Mouse (Mus musculus) limb, embryonic 13.5 days (tissue): ENCODE measurements around the gene Frmd7. TPM values are rescaled to one million over a fixed set of nuclear protein-coding genes. Genes with fewer than 3 reads are reported as not detected.
A peak's percentile ranks its signal among the peaks of the same experiment; 100 is the strongest.

Source experiments
- ATAC-seq: fragments of 200-750 bp; cut with Nextera tagmentation; 2 replicates; pipeline ENCODE4 v1.8.0; 2017; ENCODE audit warnings: low read depth, moderate number of reproducible peaks, moderate TSS enrichment; ENCODE audit not compliant: low FRiP score
- H3K27ac ChIP-seq: fragments of 300-500 bp; sonication (generic); 2 replicates; pipeline ENCODE4 v1.5.1; 2015; ENCODE audit warnings: inconsistent platforms, mild to moderate bottlenecking, moderate library complexity
- H3K27me3 ChIP-seq: fragments of 300-500 bp; sonication (generic); 2 replicates; pipeline ENCODE4 v1.6.1; 2015; ENCODE audit warnings: mild to moderate bottlenecking, inconsistent platforms
- H3K36me3 ChIP-seq: fragments of 300-500 bp; sonication (generic); 2 replicates; pipeline ENCODE4 v1.6.1; 2015; ENCODE audit warnings: inconsistent platforms, mild to moderate bottlenecking, moderate library complexity
- H3K4me1 ChIP-seq: fragments of 300-500 bp; sonication (generic); 2 replicates; pipeline ENCODE4 v1.6.1; 2015; ENCODE audit warnings: inconsistent platforms
- H3K4me2 ChIP-seq: fragments of 300-500 bp; sonication (generic); replicated peaks from 2 replicates; pipeline ENCODE4 v1.6.1; 2015; ENCODE audit warnings: inconsistent platforms, mild to moderate bottlenecking, moderate library complexity
- H3K4me3 ChIP-seq: fragments of 300-500 bp; sonication (generic); 2 replicates; pipeline ENCODE4 v1.5.1; 2015; ENCODE audit warnings: moderate library complexity, mild to moderate bottlenecking, inconsistent platforms
- H3K9ac ChIP-seq: fragments of 300-500 bp; sonication (generic); 2 replicates; pipeline ENCODE4 v1.6.1; 2015; ENCODE audit warnings: mild to moderate bottlenecking, inconsistent platforms
- H3K9me3 ChIP-seq: fragments of 300-500 bp; sonication (generic); 2 replicates; pipeline ENCODE4 v1.6.1; 2016; ENCODE audit warnings: inconsistent platforms
- WGBS: fragments of 180-500 bp; shearing (Covaris S2); methylation state at CpG from one replicate; pipeline ENCODE4 v1.1.7; 2015; 5-methylcytosine and 5-hydroxymethylcytosine counted together
- polyA plus RNA-seq: library from polyadenylated mRNA; unstranded; fragments of >200 nt; fragmentation: Nextera tagmentation; extraction: Ambion mirVana; gene quantifications from 2 replicates; pipeline ENCODE4 v1.2.1, GENCODE M21; 2015

Frmd7 gene
- polyA plus RNA-seq, 1 experiment from 2014 or later, result 0.13 TPM

DNA sequence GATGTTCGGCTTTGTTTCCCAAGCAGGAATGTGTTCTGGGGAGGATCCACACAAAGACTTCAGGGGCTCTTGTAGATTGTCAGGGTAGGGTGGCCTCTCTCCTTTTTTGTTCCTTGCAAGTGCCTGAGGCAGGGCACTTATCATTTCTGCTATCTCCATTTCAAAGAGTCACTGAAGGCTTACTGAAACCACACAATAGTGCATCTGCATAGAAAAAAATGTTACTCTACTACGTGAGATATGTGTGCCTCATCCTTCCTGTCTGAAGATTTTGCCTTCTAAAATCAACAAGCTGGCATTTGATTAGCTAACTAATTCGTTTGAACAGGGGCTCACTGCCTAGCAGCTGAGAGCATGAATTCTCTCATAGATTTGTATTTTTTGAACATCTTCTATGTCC lies 12.2 kb downstream of the Frmd7 start:
- WGBS, result 66% methylated on average over 3 of the region's 3 CpGs
- Histone ChIP-seq H3K27ac (no peak overlapping the region), H3K4me1 (0 out of 2 replicates have a peak, but pooled peaks cover 5% of the 10 kb centered on the region), H3K9ac (no peak overlapping the region), H3K27me3 (no peaks in the 10 kb centered on the region; the same call in 1 of the 2 replicates), H3K36me3 (no peaks in the 10 kb centered on the region), H3K4me2 (no peak overlapping the region), H3K4me3 (no peak overlapping the region), H3K9me3 (no peaks in the 10 kb centered on the region)
- no peak for ATAC-seq

DNA sequence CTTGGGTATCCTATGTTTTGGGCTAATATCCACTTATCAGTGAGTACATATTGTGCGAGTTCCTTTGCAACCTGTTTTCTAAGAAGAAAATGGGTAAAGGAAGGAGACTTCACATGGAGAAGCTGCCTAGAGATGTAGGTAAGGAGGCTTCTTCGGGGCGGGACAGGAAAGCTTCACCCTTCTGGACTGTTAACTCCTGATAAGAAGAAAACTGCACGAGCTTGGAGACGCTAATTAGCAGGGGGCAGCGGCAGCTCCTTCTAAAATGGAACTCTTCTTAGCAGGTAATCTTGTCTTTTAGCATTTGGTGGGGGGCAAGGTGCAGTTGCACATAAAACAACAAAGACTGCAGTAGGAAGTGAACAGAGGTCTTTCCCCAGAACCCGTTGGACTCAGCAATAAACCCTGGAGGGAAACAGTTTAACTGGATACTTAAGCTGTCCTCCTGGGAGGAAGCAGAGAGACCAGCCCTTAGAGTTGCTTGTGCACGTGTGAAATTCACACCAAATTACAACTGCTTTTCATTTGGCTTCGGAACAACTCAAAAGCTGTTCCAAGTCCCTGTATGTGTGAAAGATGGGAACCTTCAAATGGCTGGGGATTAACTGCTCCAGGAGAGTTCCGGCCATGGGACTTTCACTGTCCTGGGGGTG lies 15.5 kb downstream of the Frmd7 start:
- Histone ChIP-seq H3K27ac (no peak overlapping the region), H3K4me2 (no peak overlapping the region), H3K4me3 (no peak overlapping the region), H3K4me1 (0 out of 2 replicates have a peak, but pooled peaks cover 5% of the 10 kb centered on the region), H3K9me3 (no peaks in the 10 kb centered on the region), H3K9ac (no peak overlapping the region), H3K36me3 (no peaks in the 10 kb centered on the region), H3K27me3 (no peaks in the 10 kb centered on the region; the same call in 1 of the 2 replicates)
- ATAC-seq, result no peak
- whole genome bisulfite sequencing, result 34% methylated on average over 10 of the region's 10 CpGs

DNA sequence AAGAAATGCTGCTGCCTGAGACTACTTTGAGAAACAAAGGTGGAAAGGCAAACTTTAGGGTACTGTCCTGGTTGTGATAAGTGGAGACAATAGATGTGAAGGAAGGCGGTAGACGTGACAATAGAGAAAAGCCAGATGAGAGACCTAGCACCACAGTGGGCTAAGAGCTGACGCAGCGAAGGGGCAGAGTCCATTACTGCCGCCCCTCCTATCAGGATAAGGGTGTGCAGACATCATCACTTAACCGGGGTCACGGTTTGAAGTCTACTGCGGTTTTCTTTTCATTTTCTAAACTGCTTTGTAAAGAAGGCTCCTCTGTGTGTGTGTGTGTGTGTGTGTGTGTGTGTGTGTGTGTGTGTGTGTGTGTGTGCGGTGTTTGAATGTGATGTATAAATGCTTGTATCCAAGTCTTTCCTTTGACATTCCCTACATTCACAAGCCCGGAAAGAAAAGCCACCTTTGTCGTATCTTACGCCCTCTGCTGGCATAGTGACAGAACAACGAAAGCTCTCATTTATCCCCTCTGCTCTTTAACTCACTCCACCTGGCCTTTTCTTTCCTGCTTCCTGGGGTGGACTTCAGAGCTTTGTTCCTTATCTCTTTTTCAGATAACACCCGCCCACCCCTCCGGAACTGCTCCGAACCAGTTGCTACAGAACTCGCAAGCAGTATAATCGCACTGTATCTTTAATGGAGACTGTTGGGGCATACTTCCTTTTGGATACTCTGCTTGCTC lies 17.7 kb downstream of the Frmd7 start:
- H3K9me3 ChIP-seq, result no peaks in the 10 kb centered on the region
- no peaks in the 10 kb centered on the region for H3K36me3 ChIP-seq
- H3K4me1 ChIP-seq, result 0 out of 2 replicates have a peak, but pooled peaks cover 5% of the 10 kb centered on the region
- ATAC-seq, result no peak
- WGBS, result 57% methylated on average over 18 of the region's 18 CpGs
- no peak overlapping the region for H3K4me3 ChIP-seq
- H3K27me3 ChIP-seq, result no peaks in the 10 kb centered on the region; the same call in 1 of the 2 replicates
- no peak overlapping the region for H3K4me2 ChIP-seq
- no peak overlapping the region for H3K27ac ChIP-seq
- H3K9ac ChIP-seq, result no peak overlapping the region

DNA sequence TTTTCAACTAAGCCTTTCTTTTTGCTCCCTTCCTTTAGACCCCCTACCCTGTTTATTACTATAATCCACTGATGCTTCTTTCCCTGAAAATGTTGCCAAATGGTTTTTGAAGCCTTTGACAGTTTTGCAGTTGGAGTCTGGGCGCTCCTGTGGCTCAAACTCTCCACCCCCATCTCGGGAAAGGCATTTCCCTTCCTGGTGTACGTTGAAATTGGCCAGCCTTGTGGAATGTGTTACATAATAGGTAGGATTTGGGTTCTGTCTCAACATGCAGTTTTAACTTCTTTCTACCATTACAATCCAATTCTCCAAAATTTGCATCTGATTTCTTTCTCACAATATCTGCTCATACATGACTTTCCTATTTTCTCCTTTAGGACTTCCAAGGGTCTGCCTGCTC lies 23.8 kb downstream of the Frmd7 start:
- Histone ChIP-seq H3K9ac (no peak overlapping the region), H3K36me3 (no peaks in the 10 kb centered on the region), H3K27me3 (0 out of 2 replicates have a peak, but pooled peaks cover 3% of the 10 kb centered on the region), H3K4me3 (no peak overlapping the region), H3K4me1 (peaks cover 15% of the 10 kb centered on the region; the same call in 1 of the 2 replicates), H3K9me3 (no peaks in the 10 kb centered on the region), H3K27ac (no peak overlapping the region), H3K4me2 (no peak overlapping the region)
- 20% methylated on average over 3 of the region's 3 CpGs for WGBS
- ATAC-seq, result no peak

DNA sequence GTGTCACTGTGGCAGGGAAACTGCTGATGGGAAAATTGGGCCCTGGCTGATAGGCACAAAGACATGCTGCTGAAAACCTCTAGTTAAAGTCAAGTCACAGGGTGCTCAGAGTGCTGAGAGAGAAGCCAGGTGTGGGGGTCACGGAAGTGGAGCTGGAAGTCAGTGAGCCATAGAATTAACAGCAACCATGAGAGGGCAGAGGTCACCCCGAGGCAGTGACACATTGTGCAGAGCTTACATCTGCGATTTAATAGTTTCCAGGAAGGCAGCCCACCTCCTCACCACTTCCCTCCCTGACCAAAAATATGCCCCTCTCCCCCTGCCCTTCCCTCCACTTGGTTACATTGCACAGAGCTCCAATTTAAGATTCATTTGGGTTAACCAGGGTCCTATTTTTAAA lies 25.1 kb downstream of the Frmd7 start:
- peak; percentile 32; the same call in 1 of the 2 replicates for ATAC-seq
- no peak overlapping the region for H3K4me2 ChIP-seq
- H3K9me3 ChIP-seq, result no peaks in the 10 kb centered on the region
- H3K36me3 ChIP-seq, result no peaks in the 10 kb centered on the region
- WGBS, result 39% methylated on average over 3 of the region's 3 CpGs
- peaks cover 15% of the 10 kb centered on the region; the same call in 1 of the 2 replicates for H3K4me1 ChIP-seq
- H3K4me3 ChIP-seq, result no peak overlapping the region
- H3K27ac ChIP-seq, result no peak overlapping the region
- 0 out of 2 replicates have a peak, but pooled peaks cover 3% of the 10 kb centered on the region for H3K27me3 ChIP-seq
- no peak overlapping the region for H3K9ac ChIP-seq

DNA sequence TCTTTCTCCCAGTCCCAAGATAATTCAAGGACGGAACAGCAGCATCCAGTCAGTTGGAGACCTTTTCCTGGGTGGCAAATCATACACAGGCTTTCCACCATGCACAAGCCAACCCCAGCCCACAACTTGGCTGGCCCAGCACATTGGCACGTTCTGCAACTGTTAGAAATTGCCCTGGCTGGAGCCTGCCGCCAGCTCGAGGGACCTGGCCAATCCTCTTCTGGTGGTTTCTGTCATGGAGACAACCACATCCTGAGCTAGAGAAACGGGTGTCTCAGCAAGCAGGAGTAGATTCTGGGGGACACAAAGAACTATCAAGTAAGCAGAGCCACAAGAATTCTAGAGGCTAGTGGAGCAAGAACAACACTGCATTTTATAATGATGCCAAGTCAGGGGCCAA lies 32.6 kb downstream of the Frmd7 start:
- 78% methylated on average over 5 of the region's 5 CpGs for WGBS
- no peak for ATAC-seq
- Histone ChIP-seq H3K9ac (no peak overlapping the region), H3K36me3 (no peaks in the 10 kb centered on the region), H3K4me2 (no peak overlapping the region), H3K4me3 (no peak overlapping the region), H3K27me3 (no peaks in the 10 kb centered on the region), H3K4me1 (no peaks in the 10 kb centered on the region), H3K27ac (no peak overlapping the region), H3K9me3 (no peaks in the 10 kb centered on the region)

DNA sequence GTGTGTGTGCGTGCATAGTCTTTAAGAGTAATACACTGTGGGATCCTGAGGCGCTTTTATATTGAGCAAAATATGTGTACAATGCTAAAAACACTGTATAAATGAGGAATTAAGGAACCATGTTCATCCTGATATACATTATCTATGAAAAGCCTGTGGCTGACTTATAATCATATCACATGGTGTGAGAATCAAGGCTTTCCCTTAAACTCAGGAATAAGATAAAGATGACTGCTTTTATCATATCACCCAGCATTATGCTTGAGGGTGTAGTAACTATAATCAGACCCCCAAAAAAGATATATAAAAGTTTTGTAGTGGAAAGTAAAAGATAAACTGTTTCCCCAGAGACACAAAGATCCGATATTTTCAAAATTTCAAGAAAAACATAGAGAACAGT lies 39.0 kb downstream of the Frmd7 start:
- Histone ChIP-seq H3K36me3 (no peaks in the 10 kb centered on the region), H3K9ac (no peak overlapping the region), H3K9me3 (no peaks in the 10 kb centered on the region), H3K27me3 (no peaks in the 10 kb centered on the region), H3K27ac (no peak overlapping the region), H3K4me2 (no peak overlapping the region), H3K4me3 (no peak overlapping the region), H3K4me1 (no peaks in the 10 kb centered on the region)
- ATAC-seq, result no peak
- WGBS, result 80% methylated on average over 3 of the region's 3 CpGs

DNA sequence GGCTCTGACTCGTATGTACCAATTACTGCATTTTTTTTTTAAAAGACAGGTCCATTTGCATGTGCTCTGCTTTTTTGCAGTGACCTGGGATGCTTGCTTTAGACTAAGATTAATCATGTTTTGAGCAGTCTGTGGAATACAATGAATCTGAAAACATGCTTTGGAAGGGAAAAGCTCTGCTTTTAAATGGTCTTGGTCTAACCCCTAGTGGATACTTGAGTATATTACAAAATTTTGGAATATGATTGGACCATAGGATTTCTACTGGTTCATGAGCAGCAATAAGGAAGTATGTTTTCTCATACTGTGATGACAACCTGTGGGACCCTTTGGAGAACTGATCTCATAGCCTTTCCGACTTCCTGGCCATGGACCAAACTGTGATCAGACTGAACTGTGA lies 54.5 kb downstream of the Frmd7 start:
- Histone ChIP-seq H3K4me1 (no peaks in the 10 kb centered on the region), H3K9me3 (no peaks in the 10 kb centered on the region), H3K27me3 (no peaks in the 10 kb centered on the region), H3K4me3 (no peak overlapping the region), H3K4me2 (no peak overlapping the region), H3K9ac (no peak overlapping the region), H3K36me3 (no peaks in the 10 kb centered on the region), H3K27ac (no peak overlapping the region)
- ATAC-seq, result no peak
- WGBS, result 80% methylated on average over 2 of the region's 2 CpGs

DNA sequence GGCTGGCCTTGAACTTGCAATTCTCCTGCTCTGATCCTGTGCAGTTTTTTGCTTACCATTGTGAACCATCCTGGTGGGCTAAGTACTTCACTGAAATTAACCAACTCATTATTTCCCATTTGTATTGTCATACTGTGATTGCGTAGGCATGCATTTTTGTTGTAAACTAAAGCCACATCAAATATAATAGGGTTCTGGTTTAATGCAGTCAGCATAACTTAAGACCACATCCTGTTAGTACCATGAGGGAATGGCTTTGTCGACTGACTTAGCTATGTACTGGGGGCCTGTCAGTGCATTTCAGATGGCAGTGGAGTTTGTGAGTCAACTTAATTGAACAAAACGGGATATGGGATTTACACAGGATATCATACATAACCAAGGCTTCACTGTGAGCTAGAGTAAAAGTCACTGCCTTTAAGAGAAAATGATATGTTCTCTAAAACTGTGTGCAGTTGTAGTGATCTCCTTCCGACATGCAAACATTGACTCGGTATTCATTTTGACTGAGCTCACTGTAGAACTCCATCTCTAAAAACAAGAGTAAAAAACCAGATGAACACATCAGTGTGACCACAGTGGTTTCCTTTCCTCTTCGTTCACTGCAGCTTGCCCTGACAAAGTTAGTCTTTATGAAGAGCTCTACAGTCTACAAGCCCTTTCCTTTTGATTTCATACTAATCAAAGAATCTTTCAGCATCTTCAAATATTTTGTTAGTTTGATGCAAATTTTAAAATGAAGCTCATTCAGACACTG lies 68.1 kb downstream of the Frmd7 start:
- ATAC-seq, result no peak

DNA sequence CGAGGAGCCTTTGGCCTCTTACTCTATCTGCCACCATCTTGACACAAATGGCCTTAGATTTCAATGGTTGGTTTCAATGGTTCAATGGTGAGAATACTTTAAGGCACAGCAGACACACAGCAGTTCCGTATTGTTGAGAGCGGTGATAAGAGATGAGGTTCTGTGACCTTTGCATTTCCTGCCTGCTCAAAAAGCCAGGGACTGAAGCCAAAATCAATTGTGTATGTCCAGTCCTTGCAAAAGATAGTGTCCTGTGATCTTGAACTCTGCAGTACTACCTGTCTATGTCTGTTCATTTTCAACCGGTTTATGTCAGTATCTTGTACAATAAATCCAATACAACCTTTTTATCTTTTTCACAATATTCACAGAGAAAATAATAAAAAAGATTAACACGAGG lies 77.8 kb downstream of the Frmd7 start:
- H3K9ac ChIP-seq, result no peak overlapping the region
- H3K4me2 ChIP-seq, result no peak overlapping the region
- no peaks in the 10 kb centered on the region for H3K9me3 ChIP-seq
- H3K36me3 ChIP-seq, result no peaks in the 10 kb centered on the region
- H3K27me3 ChIP-seq, result peaks cover 2% of the 10 kb centered on the region; the same call in 1 of the 2 replicates
- no peak overlapping the region for H3K27ac ChIP-seq
- peaks cover 3% of the 10 kb centered on the region; the same call in 1 of the 2 replicates for H3K4me1 ChIP-seq
- ATAC-seq, result no peak
- WGBS, result 78% methylated on average over 5 of the region's 5 CpGs
- H3K4me3 ChIP-seq, result no peak overlapping the region

More for the DNA sequence above, 68.1 kb downstream of the Frmd7 start:
- H3K4me2 ChIP-seq, result no peak overlapping the region
- H3K4me3 ChIP-seq, result no peak overlapping the region
- 71% methylated on average over 6 of the region's 6 CpGs for WGBS
- no peaks in the 10 kb centered on the region for H3K9me3 ChIP-seq
- no peaks in the 10 kb centered on the region for H3K36me3 ChIP-seq
- no peaks in the 10 kb centered on the region; the same call in 1 of the 2 replicates for H3K27me3 ChIP-seq
- no peaks in the 10 kb centered on the region for H3K4me1 ChIP-seq
- H3K27ac ChIP-seq, result no peak overlapping the region
- no peak overlapping the region for H3K9ac ChIP-seq

DNA sequence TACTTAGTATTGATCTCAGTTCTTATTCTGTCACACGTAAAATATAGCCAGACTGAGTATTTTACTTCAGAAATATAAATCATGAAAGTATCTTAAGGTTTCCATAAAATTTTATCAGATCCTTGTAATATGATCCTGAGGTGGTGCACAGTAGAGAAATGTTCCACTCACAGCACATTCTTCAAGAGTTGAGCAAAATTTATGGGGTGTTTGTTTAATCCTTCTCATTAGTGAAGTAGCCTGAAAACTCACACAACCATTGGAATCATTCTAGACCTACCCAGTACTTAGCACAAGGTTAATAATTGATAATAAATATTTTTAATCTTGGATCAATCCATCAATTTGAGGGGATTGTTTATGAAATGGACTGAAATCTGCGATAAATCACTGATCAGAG lies 78.7 kb downstream of the Frmd7 start:
- no peak for ATAC-seq
- Histone ChIP-seq H3K4me3 (no peak overlapping the region), H3K27me3 (peaks cover 2% of the 10 kb centered on the region; the same call in 1 of the 2 replicates), H3K27ac (no peak overlapping the region), H3K9me3 (no peaks in the 10 kb centered on the region), H3K4me2 (no peak overlapping the region), H3K9ac (no peak overlapping the region), H3K36me3 (no peaks in the 10 kb centered on the region), H3K4me1 (peaks cover 3% of the 10 kb centered on the region; the same call in 1 of the 2 replicates)
- WGBS, result 27% methylated on average over 2 of the region's 2 CpGs
